Mouse (Mus musculus): ENCODE results near the gene Clasp1. TPM values are rescaled to one million over a fixed set of nuclear protein-coding genes. Genes with fewer than 3 reads are reported as not detected.
A peak's percentile ranks its signal among the peaks of the same experiment; 100 is the strongest.

Clasp1 gene
- polyA plus RNA-seq, 1 experiment from 2014 or later, result 40.3 TPM

DNA sequence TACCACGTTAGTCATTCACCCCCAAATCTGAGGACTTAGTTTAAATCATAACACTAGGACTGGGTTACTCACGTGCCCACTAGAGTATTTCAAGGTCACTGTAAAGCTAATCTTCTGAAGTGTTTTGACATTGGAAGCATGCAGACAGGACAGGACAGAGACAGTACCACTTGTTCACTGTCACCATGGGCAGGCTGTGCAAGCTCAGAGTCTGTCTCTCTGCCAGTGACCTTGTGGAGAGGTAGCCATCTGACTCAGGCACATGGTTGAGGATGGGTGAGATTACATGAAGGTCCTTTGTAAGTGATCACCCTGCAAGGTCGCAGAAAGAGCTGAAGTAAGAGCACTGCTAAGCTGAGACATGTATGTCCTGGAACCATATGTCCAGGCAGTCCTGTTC, 122.1 kb downstream of the Clasp1 start:
- no peak overlapping the region for H3K4me2 ChIP-seq (ENCODE audit: low read depth, low read length)
- no peak for ATAC-seq (ENCODE audit: low read depth)
- no peak overlapping the region for H3K27ac ChIP-seq (replicated peaks; ENCODE audit: low read depth, low read length)
- H3K4me3 ChIP-seq (ENCODE audit: low read depth, low read length), result no peak overlapping the region
- WGBS, result 93% methylated on average over 3 of the region's 3 CpGs
- H3K4me1 ChIP-seq (ENCODE audit: control insufficient read depth, insufficient read depth, low read length), result no peaks in the 10 kb centered on the region
- H3K36me3 ChIP-seq (ENCODE audit: control insufficient read depth, insufficient read depth, low read length), result peaks cover 96% of the 10 kb centered on the region
- DNase-seq (ENCODE audit: low spot score), result no peak
- H3K9me3 ChIP-seq (ENCODE audit: control insufficient read depth, low read length), result no peaks in the 10 kb centered on the region
- no peaks in the 10 kb centered on the region for H3K27me3 ChIP-seq (replicated peaks; ENCODE audit: control insufficient read depth, insufficient read depth, low read length)
- H3K9ac ChIP-seq (ENCODE audit: low read depth, low read length), result no peak overlapping the region

DNA sequence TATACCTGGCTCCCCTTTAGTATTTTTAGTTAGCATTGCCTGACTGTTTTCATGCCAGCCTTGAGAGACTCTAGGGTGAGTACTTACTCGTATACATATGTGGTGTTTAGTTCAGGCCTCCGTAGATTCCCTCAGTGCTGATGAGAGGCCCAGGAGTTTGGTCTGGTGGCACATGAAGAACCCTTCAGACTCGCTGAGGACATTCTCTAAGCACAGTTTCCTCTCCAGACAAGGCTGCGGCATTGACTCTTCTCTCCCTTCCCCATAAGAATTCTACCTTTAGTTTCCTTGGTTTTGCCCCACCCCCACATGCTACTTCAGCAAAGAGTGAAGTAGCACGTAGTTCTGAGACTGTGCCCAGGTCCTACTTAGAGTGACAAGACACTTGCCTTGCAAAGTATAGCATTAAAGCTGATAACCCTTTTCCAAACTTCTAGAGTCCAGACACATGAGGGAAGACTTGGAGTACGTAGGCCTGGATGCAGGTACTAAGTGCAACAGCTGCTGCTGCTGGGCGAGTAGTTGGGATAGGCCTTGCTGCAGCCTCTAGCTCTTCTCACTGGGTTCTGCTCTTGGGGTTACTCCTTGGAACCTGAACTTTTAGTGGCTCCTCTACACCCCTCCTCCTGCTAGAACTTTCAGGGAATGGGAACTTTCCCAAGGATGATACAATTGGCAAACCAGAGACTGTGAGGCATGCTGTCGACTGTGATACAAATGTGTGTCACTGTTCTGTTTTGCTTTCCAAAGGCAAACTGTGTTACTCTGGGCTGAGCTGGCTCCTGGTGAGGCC, 123.1 kb downstream of the Clasp1 start:
- H3K9me3 ChIP-seq (ENCODE audit: control insufficient read depth, low read length), result no peaks in the 10 kb centered on the region
- no peaks in the 10 kb centered on the region for H3K4me1 ChIP-seq (ENCODE audit: control insufficient read depth, insufficient read depth, low read length)
- no peak overlapping the region for H3K4me3 ChIP-seq (ENCODE audit: low read depth, low read length)
- no peak overlapping the region for H3K27ac ChIP-seq (replicated peaks; ENCODE audit: low read depth, low read length)
- WGBS, result 97% methylated on average over 8 of the region's 8 CpGs
- ATAC-seq (ENCODE audit: low read depth) (no peak), DNase-seq (ENCODE audit: low spot score) (no peak)
- H3K36me3 ChIP-seq (ENCODE audit: control insufficient read depth, insufficient read depth, low read length), result peaks cover 90% of the 10 kb centered on the region
- no peak overlapping the region for H3K4me2 ChIP-seq (ENCODE audit: low read depth, low read length)
- H3K27me3 ChIP-seq (replicated peaks; ENCODE audit: control insufficient read depth, insufficient read depth, low read length), result no peaks in the 10 kb centered on the region
- H3K9ac ChIP-seq (ENCODE audit: low read depth, low read length), result no peak overlapping the region

DNA sequence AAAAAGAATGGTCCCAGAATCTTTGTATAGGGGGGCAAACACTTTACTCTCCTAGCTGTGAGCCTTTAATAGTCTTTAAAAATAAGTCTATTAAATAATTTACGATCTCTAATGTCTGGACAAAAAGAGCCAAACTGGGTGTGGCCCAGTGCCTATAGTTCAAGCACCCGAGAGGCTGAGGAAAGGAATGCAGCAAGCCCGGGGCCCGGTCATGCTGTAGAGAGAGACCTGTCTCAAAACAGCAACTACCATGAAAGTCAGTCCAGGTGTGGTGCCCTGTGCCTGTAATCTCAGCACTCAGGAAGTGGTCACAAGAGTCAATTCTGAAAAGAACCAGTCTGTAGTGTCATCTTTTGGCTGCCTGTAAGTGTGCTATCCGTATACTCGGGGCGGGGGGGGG, 127.4 kb downstream of the Clasp1 start:
- no peak overlapping the region for H3K4me2 ChIP-seq (ENCODE audit: low read depth, low read length)
- DNase-seq (ENCODE audit: low spot score) (no peak), ATAC-seq (ENCODE audit: low read depth) (no peak)
- no peaks in the 10 kb centered on the region for H3K4me1 ChIP-seq (ENCODE audit: control insufficient read depth, insufficient read depth, low read length)
- H3K9ac ChIP-seq (ENCODE audit: low read depth, low read length), result no peak overlapping the region
- no peaks in the 10 kb centered on the region for H3K9me3 ChIP-seq (ENCODE audit: control insufficient read depth, low read length)
- no peaks in the 10 kb centered on the region for H3K27me3 ChIP-seq (replicated peaks; ENCODE audit: control insufficient read depth, insufficient read depth, low read length)
- no peak overlapping the region for H3K4me3 ChIP-seq (ENCODE audit: low read depth, low read length)
- peaks cover 83% of the 10 kb centered on the region for H3K36me3 ChIP-seq (ENCODE audit: control insufficient read depth, insufficient read depth, low read length)
- 82% methylated on average over 7 of the region's 7 CpGs for WGBS
- no peak overlapping the region for H3K27ac ChIP-seq (replicated peaks; ENCODE audit: low read depth, low read length)

DNA sequence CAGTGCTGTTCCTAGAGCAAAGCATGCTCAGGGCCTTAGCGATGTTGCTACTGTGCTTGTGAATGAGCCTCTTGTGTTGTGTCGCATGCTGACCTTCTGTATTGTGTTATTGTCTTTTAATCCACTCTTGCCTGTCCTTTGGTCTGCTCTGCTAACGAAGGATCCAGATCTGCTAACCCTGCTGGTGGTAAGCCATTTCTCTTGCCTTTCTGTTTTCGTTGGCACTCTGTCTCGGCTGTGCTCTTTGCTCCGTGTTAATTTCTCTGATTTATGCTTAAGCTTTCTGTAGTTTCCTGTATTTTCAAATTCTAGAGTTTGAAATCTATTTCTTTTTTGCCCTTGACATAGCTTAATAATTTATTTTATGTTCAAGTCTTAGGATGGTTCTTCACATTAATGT, 134.3 kb downstream of the Clasp1 start:
- Histone ChIP-seq H3K4me2 (ENCODE audit: low read depth, low read length) (no peak overlapping the region), H3K9ac (ENCODE audit: low read depth, low read length) (no peak overlapping the region), H3K4me3 (ENCODE audit: low read depth, low read length) (no peak overlapping the region), H3K27ac (replicated peaks; ENCODE audit: low read depth, low read length) (no peak overlapping the region), H3K27me3 (replicated peaks; ENCODE audit: control insufficient read depth, insufficient read depth, low read length) (no peaks in the 10 kb centered on the region), H3K36me3 (ENCODE audit: control insufficient read depth, insufficient read depth, low read length) (peaks cover 84% of the 10 kb centered on the region), H3K4me1 (ENCODE audit: control insufficient read depth, insufficient read depth, low read length) (no peaks in the 10 kb centered on the region), H3K9me3 (ENCODE audit: control insufficient read depth, low read length) (no peaks in the 10 kb centered on the region)
- DNase-seq (ENCODE audit: low spot score), result no peak
- ATAC-seq (ENCODE audit: low read depth), result no peak
- WGBS, result 89% methylated on average over 6 of the region's 6 CpGs

DNA sequence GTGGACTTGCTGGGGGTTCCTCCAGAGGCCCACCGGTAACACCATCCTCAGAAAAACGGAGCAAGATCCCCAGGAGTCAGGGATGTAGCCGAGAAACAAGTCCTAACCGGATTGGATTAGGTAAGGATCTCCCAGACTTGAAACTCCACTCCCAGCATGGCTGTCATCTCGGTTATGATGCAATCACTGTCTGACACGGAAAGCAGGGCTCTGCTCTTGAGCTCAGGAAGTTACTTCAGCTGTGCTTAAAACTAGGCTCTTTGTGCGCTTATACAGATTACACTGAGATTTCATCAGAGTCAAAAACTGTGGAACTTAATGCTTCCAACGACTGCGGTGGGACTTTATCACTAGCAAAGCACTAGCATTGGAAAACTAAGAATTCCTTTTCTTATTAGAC, 136.5 kb downstream of the Clasp1 start:
- WGBS, result 85% methylated on average over 9 of the region's 9 CpGs
- H3K9me3 ChIP-seq (ENCODE audit: control insufficient read depth, low read length), result no peaks in the 10 kb centered on the region
- no peak overlapping the region for H3K4me3 ChIP-seq (ENCODE audit: low read depth, low read length)
- ATAC-seq (ENCODE audit: low read depth), result 0 out of 2 replicates have a peak, but pooled peaks have one; percentile 22
- peak; percentile 30 for DNase-seq (ENCODE audit: low spot score)
- no peak overlapping the region for H3K27ac ChIP-seq (replicated peaks; ENCODE audit: low read depth, low read length)
- H3K4me1 ChIP-seq (ENCODE audit: control insufficient read depth, insufficient read depth, low read length), result no peaks in the 10 kb centered on the region
- H3K27me3 ChIP-seq (replicated peaks; ENCODE audit: control insufficient read depth, insufficient read depth, low read length), result no peaks in the 10 kb centered on the region
- H3K4me2 ChIP-seq (ENCODE audit: low read depth, low read length), result no peak overlapping the region
- H3K36me3 ChIP-seq (ENCODE audit: control insufficient read depth, insufficient read depth, low read length), result peaks cover 84% of the 10 kb centered on the region
- no peak overlapping the region for H3K9ac ChIP-seq (ENCODE audit: low read depth, low read length)

DNA sequence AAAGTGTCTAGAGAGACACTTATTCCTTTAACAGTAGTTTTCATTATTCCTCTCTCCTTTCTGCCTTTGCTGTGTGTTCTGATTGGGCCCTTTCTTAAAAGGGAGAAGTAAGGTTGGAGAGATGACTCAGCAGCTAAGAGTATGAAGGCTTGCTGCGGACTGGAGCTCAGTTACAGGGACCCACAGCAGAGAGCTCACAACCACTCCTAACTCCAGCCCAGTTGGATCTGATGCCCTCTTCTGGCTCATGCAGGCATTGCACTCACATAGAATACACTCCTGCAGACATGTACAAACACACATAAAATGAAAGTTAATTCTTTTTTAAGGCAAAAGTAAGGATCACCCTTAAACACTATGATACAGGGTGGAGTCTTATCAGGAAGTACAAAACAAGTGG, 140.4 kb downstream of the Clasp1 start:
- H3K4me2 ChIP-seq (ENCODE audit: low read depth, low read length), result no peak overlapping the region
- H3K27ac ChIP-seq (replicated peaks; ENCODE audit: low read depth, low read length), result no peak overlapping the region
- no peaks in the 10 kb centered on the region for H3K4me1 ChIP-seq (ENCODE audit: control insufficient read depth, insufficient read depth, low read length)
- H3K36me3 ChIP-seq (ENCODE audit: control insufficient read depth, insufficient read depth, low read length), result peaks cover 97% of the 10 kb centered on the region
- 97% methylated on average over 1 of the region's 1 CpGs for WGBS
- no peak for ATAC-seq (ENCODE audit: low read depth)
- DNase-seq (ENCODE audit: low spot score), result no peak
- no peak overlapping the region for H3K4me3 ChIP-seq (ENCODE audit: low read depth, low read length)
- H3K27me3 ChIP-seq (replicated peaks; ENCODE audit: control insufficient read depth, insufficient read depth, low read length), result no peaks in the 10 kb centered on the region
- H3K9me3 ChIP-seq (ENCODE audit: control insufficient read depth, low read length), result no peaks in the 10 kb centered on the region
- no peak overlapping the region for H3K9ac ChIP-seq (ENCODE audit: low read depth, low read length)

DNA sequence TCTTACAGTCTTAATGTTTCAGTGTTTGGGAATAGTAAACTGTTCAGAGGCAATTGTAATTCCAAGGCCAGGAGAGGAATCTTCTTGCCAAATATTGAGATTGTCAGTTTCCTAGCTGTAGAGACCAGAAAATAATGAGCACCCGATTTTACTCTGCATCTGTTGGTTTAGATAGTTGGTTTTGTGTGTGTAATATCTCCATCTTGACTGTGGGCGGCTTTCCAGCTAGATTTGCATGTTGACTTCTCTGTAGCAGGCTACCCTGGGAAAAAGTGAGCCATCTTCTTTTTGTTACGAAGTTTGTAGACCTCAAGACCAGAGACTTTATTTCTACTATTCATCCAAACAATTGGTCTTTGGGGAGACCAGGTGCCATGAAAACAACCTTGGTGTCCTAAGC, 142.4 kb downstream of the Clasp1 start:
- no peak for DNase-seq (ENCODE audit: low spot score)
- no peak for ATAC-seq (ENCODE audit: low read depth)
- Histone ChIP-seq H3K27me3 (replicated peaks; ENCODE audit: control insufficient read depth, insufficient read depth, low read length) (no peaks in the 10 kb centered on the region), H3K4me3 (ENCODE audit: low read depth, low read length) (no peak overlapping the region), H3K4me1 (ENCODE audit: control insufficient read depth, insufficient read depth, low read length) (no peaks in the 10 kb centered on the region), H3K9ac (ENCODE audit: low read depth, low read length) (no peak overlapping the region), H3K36me3 (ENCODE audit: control insufficient read depth, insufficient read depth, low read length) (peaks cover 97% of the 10 kb centered on the region), H3K27ac (replicated peaks; ENCODE audit: low read depth, low read length) (no peak overlapping the region), H3K4me2 (ENCODE audit: low read depth, low read length) (no peak overlapping the region), H3K9me3 (ENCODE audit: control insufficient read depth, low read length) (no peaks in the 10 kb centered on the region)
- 93% methylated on average over 3 of the region's 3 CpGs for WGBS

DNA sequence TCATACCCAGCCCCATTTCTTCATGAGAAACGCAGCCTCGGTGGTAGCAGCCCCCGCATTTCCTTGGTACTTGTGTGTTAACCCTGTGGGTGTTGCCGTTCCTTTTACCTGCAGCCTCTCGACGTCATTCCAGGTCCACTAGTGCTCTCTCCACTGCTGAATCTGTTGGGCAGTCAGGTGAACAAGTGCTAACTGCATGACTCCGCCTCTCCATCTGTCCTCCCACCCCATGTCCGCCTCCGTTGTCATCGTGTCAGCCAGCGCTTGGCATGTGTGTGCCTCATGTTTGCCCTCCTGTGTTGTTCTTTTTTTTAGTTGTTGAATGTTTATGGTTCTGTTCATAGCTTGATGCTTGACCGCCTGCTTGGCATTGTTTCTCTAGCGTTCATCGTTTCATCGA, 147.2 kb downstream of the Clasp1 start:
- Histone ChIP-seq H3K4me1 (ENCODE audit: control insufficient read depth, insufficient read depth, low read length) (no peaks in the 10 kb centered on the region), H3K4me2 (ENCODE audit: low read depth, low read length) (no peak overlapping the region), H3K9ac (ENCODE audit: low read depth, low read length) (no peak overlapping the region), H3K4me3 (ENCODE audit: low read depth, low read length) (no peak overlapping the region), H3K9me3 (ENCODE audit: control insufficient read depth, low read length) (no peaks in the 10 kb centered on the region), H3K36me3 (ENCODE audit: control insufficient read depth, insufficient read depth, low read length) (peaks cover 82% of the 10 kb centered on the region), H3K27me3 (replicated peaks; ENCODE audit: control insufficient read depth, insufficient read depth, low read length) (no peaks in the 10 kb centered on the region), H3K27ac (replicated peaks; ENCODE audit: low read depth, low read length) (no peak overlapping the region)
- no peak for DNase-seq (ENCODE audit: low spot score)
- ATAC-seq (ENCODE audit: low read depth), result no peak
- 89% methylated on average over 15 of the region's 15 CpGs for WGBS

DNA sequence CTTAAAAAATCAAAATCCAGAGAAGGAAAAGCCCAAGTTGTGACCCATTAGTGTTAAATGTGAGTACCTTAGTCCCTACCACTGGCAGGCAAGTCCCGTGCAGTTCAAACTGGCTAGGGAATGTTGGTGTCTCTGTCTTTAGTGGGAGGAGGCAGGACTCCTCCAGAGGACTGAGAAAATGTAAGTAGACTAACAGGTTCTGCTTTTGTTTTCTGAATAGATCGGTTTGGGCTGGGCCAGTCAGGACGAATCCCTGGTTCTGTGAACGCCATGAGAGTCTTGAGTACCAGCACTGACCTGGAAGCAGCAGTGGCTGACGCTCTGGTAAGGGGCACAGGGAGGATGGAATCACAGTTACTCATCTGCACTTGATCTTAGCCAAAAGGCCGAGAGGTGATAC, 150.2 kb downstream of the Clasp1 start:
- Histone ChIP-seq H3K27me3 (replicated peaks; ENCODE audit: control insufficient read depth, insufficient read depth, low read length) (no peaks in the 10 kb centered on the region), H3K36me3 (ENCODE audit: control insufficient read depth, insufficient read depth, low read length) (peaks cover 85% of the 10 kb centered on the region), H3K4me2 (ENCODE audit: low read depth, low read length) (no peak overlapping the region), H3K27ac (replicated peaks; ENCODE audit: low read depth, low read length) (no peak overlapping the region), H3K4me3 (ENCODE audit: low read depth, low read length) (no peak overlapping the region), H3K4me1 (ENCODE audit: control insufficient read depth, insufficient read depth, low read length) (no peaks in the 10 kb centered on the region), H3K9ac (ENCODE audit: low read depth, low read length) (no peak overlapping the region), H3K9me3 (ENCODE audit: control insufficient read depth, low read length) (no peaks in the 10 kb centered on the region)
- ATAC-seq (ENCODE audit: low read depth) (peak; percentile 37; the same call in 1 of the 2 replicates), DNase-seq (ENCODE audit: low spot score) (peak; percentile 9)
- 81% methylated on average over 6 of the region's 6 CpGs for WGBS

All from embryonic facial prominence, embryonic 14.5 days (tissue).